Mouse (Mus musculus) stomach, embryonic 14.5 days (tissue): ENCODE measurements around the gene Fbxo17. TPM values are rescaled to one million over a fixed set of nuclear protein-coding genes. Genes with fewer than 3 reads are reported as not detected.

Experiments
- polyA plus RNA-seq: library from polyadenylated mRNA; unstranded; fragments of >200 nt; fragmentation: Nextera tagmentation; extraction: Ambion mirVana; gene quantifications from 2 replicates; pipeline ENCODE4 v1.2.1, GENCODE M21; 2014

Gene Fbxo17
- polyA plus RNA-seq, 1 experiment from 2014 or later, result 12.1 TPM

Other genes with a start within 250 kb of the Fbxo17 start
- not detected in 2 replicates for gene Ifnl2, start 206.3 kb upstream of the Fbxo17 start, polyA plus RNA-seq
- not detected in 2 replicates for gene Ifnl3, start 194.0 kb upstream of the Fbxo17 start, polyA plus RNA-seq
- gene Sycn, start 175.9 kb upstream of the Fbxo17 start, polyA plus RNA-seq, result 0.49 and 1.0 TPM in 2 replicates
- not detected in 2 replicates for gene Nccrp1, start 169.6 kb upstream of the Fbxo17 start, polyA plus RNA-seq
- 23.7 and 25.8 TPM in 2 replicates for gene Samd4b, start 118.7 kb upstream of the Fbxo17 start, polyA plus RNA-seq
- gene Pak4, start 118.6 kb upstream of the Fbxo17 start, polyA plus RNA-seq, result 41.1 and 47.8 TPM in 2 replicates
- gene Acp7, start 85.5 kb upstream of the Fbxo17 start, polyA plus RNA-seq, result not detected in 2 replicates
- 5.8 and 6.3 TPM in 2 replicates for gene Fbxo27, start 24.0 kb upstream of the Fbxo17 start, polyA plus RNA-seq
- gene Mrps12, start 25.0 kb downstream of the Fbxo17 start, polyA plus RNA-seq, result 129 and 153 TPM in 2 replicates
- gene Sars2, start 25.2 kb downstream of the Fbxo17 start, polyA plus RNA-seq, result 24.2 and 24.9 TPM in 2 replicates
- not detected in 2 replicates for gene Ccer2, start 39.4 kb downstream of the Fbxo17 start, polyA plus RNA-seq
- 64.9 and 68.8 TPM in 2 replicates for gene Sirt2, start 49.9 kb downstream of the Fbxo17 start, polyA plus RNA-seq
- 29.5 and 38.9 TPM in 2 replicates for gene Nfkbib, start 50.7 kb downstream of the Fbxo17 start, polyA plus RNA-seq
- 3.3 and 4.5 TPM in 2 replicates for gene Rinl, start 72.2 kb downstream of the Fbxo17 start, polyA plus RNA-seq
- 259 and 266 TPM in 2 replicates for gene Hnrnpl, start 91.7 kb downstream of the Fbxo17 start, polyA plus RNA-seq
- 172 and 179 TPM in 2 replicates for gene Ech1, start 108.4 kb downstream of the Fbxo17 start, polyA plus RNA-seq
- gene Lgals4, start 117.0 kb downstream of the Fbxo17 start, polyA plus RNA-seq, result 127 and 140 TPM in 2 replicates
- 1.4 and 1.5 TPM in 2 replicates for gene Lgals7, start 147.0 kb downstream of the Fbxo17 start, polyA plus RNA-seq
- 0.67 and 1.1 TPM in 2 replicates for gene Capn12, start 164.6 kb downstream of the Fbxo17 start, polyA plus RNA-seq
- 272 and 280 TPM in 2 replicates for gene Actn4, start 245.5 kb downstream of the Fbxo17 start, polyA plus RNA-seq